9 mouse cellular contexts compared by ENCODE assay signal in the genomic region with DNA sequence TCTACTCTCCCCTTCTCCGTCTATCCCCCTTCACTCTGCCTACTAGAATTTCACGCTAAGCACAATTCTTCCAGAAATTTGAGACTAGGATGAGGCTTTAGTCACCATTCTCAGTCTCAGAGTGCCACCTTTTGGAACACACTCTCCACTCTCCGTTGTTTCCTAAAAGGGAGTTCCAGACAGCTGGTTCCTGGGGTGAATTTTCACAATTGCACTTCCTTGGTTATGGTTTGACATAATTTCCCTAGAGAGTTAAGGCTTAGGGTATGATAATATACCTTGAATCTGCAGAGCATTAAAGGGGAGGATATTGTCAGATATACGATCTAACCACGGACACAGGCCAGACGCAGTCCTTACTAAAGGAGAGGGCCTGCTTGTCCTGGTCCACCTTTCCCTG.
A peak's percentile ranks its signal among the peaks of the same experiment; 100 is the strongest.
DNase-seq lines count a peak whose midpoint lies in the region; TF ChIP-seq lines count a peak whose summit lies in the region.
"Had no signal": no experiment of that assay in that cellular context is flagged by ENCODE, and none has a peak within 500 bp of the region (broad histone marks: within the 10 kb centered on the region; RNA-seq: fewer than 3 reads in every experiment).

No protein-coding gene starts in this region.

- H3K4me3 ChIP-seq in heart, adult 2 months: no peak overlapping the region
- H3K4me3 ChIP-seq in heart, embryonic 10.5 days: no peak overlapping the region
- H3K4me3 ChIP-seq: megakaryocyte, embryonic 14.5 days had no signal

- no peak for TF ChIP-seq POLR2A in heart, adult 2 months (IDR thresholded peaks at IDR 0.05; ENCODE audit: insufficient read depth, low read depth, low read length)

- H3K4me1 ChIP-seq in heart, adult 2 months (ENCODE audit: control insufficient read depth, insufficient read depth, low read length): peaks cover 2% of the 10 kb centered on the region; the same call in 1 of the 2 replicates
- H3K4me1 ChIP-seq in heart, embryonic 10.5 days: no peaks in the 10 kb centered on the region

- H3K27ac ChIP-seq in heart, adult 2 months: no peak overlapping the region
- no peak overlapping the region for H3K27ac ChIP-seq in heart, embryonic 10.5 days

- WGBS in heart, adult 2 months: 28% methylated on average over 6 of the region's 6 CpGs
- 60% methylated on average over 6 of the region's 6 CpGs for WGBS in heart, embryonic 10.5 days

- H3K27me3 ChIP-seq in heart, adult 2 months (ENCODE audit: control insufficient read depth, insufficient read depth, low read length): no peaks in the 10 kb centered on the region
- H3K27me3 ChIP-seq in heart, embryonic 10.5 days (ENCODE audit: insufficient read depth, poor library complexity, severe bottlenecking): no peaks in the 10 kb centered on the region
- H3K27me3 ChIP-seq: megakaryocyte, embryonic 14.5 days had no signal

- no peaks in the 10 kb centered on the region for H3K79me2 ChIP-seq in heart, adult 2 months (replicated peaks; ENCODE audit: control insufficient read depth, insufficient read depth, low read length)

- TF ChIP-seq CTCF in heart, adult 2 months (IDR thresholded peaks at IDR 0.05): peak; percentile 79

- no peak overlapping the region for H3K9ac ChIP-seq in heart, adult 2 months (ENCODE audit: low read depth, low read length)

- no peak for TF ChIP-seq EP300 in heart, adult 2 months (IDR thresholded peaks at IDR 0.05; ENCODE audit: insufficient read depth, low read depth, low read length)

- no peaks in the 10 kb centered on the region for H3K36me3 ChIP-seq in heart, adult 2 months (ENCODE audit: control insufficient read depth, insufficient read depth, low read length)
- H3K36me3 ChIP-seq in heart, embryonic 10.5 days: no peaks in the 10 kb centered on the region

- peak; percentile 14 to 24 for DNase-seq in heart, adult 2 months
- no peak for DNase-seq in heart, embryonic 10.5 days (ENCODE audit: low spot score)
- DNase-seq in 3T3-L1 (ENCODE audit: low read depth, low spot score): peak; percentile 74
- peak; percentile 79 for DNase-seq in embryo, embryonic 10.5 days (ENCODE audit: low spot score)
- peak; percentile 8 for DNase-seq in layer of hippocampus, adult 9-11 months
- DNase-seq in right cerebral cortex, postnatal 4 days: peak; percentile 11
- no peak for DNase-seq in thymus, postnatal 4 days
- DNase-seq in testis, postnatal 14 days (ENCODE audit: low spot score): no peak

- intact Hi-C loops in heart, adult 2 months (cut with DNase I): loop anchor here (1.0 to 5.0 kb wide), 2 partner anchors 490 to 678 kb away; no protein-coding TSS in a partner anchor

- no peaks in the 10 kb centered on the region for H3K9me3 ChIP-seq in heart, embryonic 10.5 days
- H3K9me3 ChIP-seq: megakaryocyte, embryonic 14.5 days had no signal

Comparison
In these comparisons a context has a peak if more than half of its experiments do, and no peak if none do; other contexts are left out.
1. DNase-seq: peak in heart, adult 2 months (2 of 2), 3T3-L1 (single experiment), embryo, embryonic 10.5 days (single experiment), layer of hippocampus, adult 9-11 months (single experiment) and right cerebral cortex, postnatal 4 days (single experiment); none in heart, embryonic 10.5 days (single experiment), thymus, postnatal 4 days (single experiment) and testis, postnatal 14 days (single experiment).